Mouse (Mus musculus): ENCODE results near the gene Ldlrap1. TPM values are rescaled to one million over a fixed set of nuclear protein-coding genes. Genes with fewer than 3 reads are reported as not detected.

The Ldlrap1 gene
- polyA plus RNA-seq, 1 experiment from 2014 or later, result 15.4 TPM

GRCm38 (mm10) chr4:134779136-134779934 lies 11.5 kb upstream of the Ldlrap1 start:
- Histone ChIP-seq H3K36me3 (replicated peaks; ENCODE audit: insufficient read depth, low read length) (no peaks in the 10 kb centered on the region), H3K9ac (replicated peaks) (no peak overlapping the region), H3K27me3 (ENCODE audit: insufficient read depth, low read length) (no peaks in the 10 kb centered on the region), H3K27ac (ENCODE audit: low read depth) (0 out of 2 replicates have a peak overlapping the region, but pooled peaks have one; percentile 22), H3K4me1 (ENCODE audit: insufficient read depth) (peaks cover 15% of the 10 kb centered on the region), H3K9me3 (ENCODE audit: low read length) (no peaks in the 10 kb centered on the region), H3K4me3 (ENCODE audit: low read depth, low read length) (no peak overlapping the region), H3K4me2 (ENCODE audit: low read depth, low read length) (peak overlapping the region; percentile 18; the same call in 1 of the 2 replicates)
- TF ChIP-seq EP300 (IDR thresholded peaks at IDR 0.05; ENCODE audit: low read depth) (peak; percentile 32; the same call in 1 of the 2 replicates), CTCF (IDR thresholded peaks at IDR 0.05; ENCODE audit: low read depth) (no peak)
- WGBS (ENCODE audit: insufficient replicate concordance), result 23% methylated on average over 14 of the region's 14 CpGs
- DNase-seq, result peak; percentile 51
- peak; percentile 69 for ATAC-seq

GRCm38 (mm10) chr4:134776246-134776645 lies 8.4 kb upstream of the Ldlrap1 start:
- no peak for ATAC-seq

GRCm38 (mm10) chr4:134775234-134775944 lies 7.6 kb upstream of the Ldlrap1 start:
- Histone ChIP-seq H3K4me1 (ENCODE audit: insufficient read depth) (peaks cover 22% of the 10 kb centered on the region), H3K4me2 (ENCODE audit: low read depth, low read length) (no peak overlapping the region), H3K27ac (ENCODE audit: low read depth) (no peak overlapping the region), H3K4me3 (ENCODE audit: low read depth, low read length) (no peak overlapping the region), H3K9ac (replicated peaks) (no peak overlapping the region), H3K36me3 (replicated peaks; ENCODE audit: insufficient read depth, low read length) (no peaks in the 10 kb centered on the region), H3K9me3 (ENCODE audit: low read length) (no peaks in the 10 kb centered on the region), H3K27me3 (ENCODE audit: insufficient read depth, low read length) (no peaks in the 10 kb centered on the region)
- no peak for TF ChIP-seq CTCF (IDR thresholded peaks at IDR 0.05; ENCODE audit: low read depth)
- no peak for TF ChIP-seq EP300 (IDR thresholded peaks at IDR 0.05; ENCODE audit: low read depth)
- no peak for DNase-seq
- no peak for ATAC-seq
- WGBS (ENCODE audit: insufficient replicate concordance), result 73% methylated on average over 14 of the region's 14 CpGs

More at GRCm38 (mm10) chr4:134776246-134776645, 8.4 kb upstream of the Ldlrap1 start:
- no peaks in the 10 kb centered on the region for H3K9me3 ChIP-seq (ENCODE audit: low read length)
- no peak overlapping the region for H3K4me3 ChIP-seq (ENCODE audit: low read depth, low read length)
- no peak overlapping the region for H3K27ac ChIP-seq (ENCODE audit: low read depth)
- no peaks in the 10 kb centered on the region for H3K27me3 ChIP-seq (ENCODE audit: insufficient read depth, low read length)
- H3K36me3 ChIP-seq (replicated peaks; ENCODE audit: insufficient read depth, low read length), result no peaks in the 10 kb centered on the region
- H3K9ac ChIP-seq (replicated peaks), result no peak overlapping the region
- no peak for TF ChIP-seq CTCF (IDR thresholded peaks at IDR 0.05; ENCODE audit: low read depth)
- no peak for TF ChIP-seq EP300 (IDR thresholded peaks at IDR 0.05; ENCODE audit: low read depth)
- peaks cover 22% of the 10 kb centered on the region for H3K4me1 ChIP-seq (ENCODE audit: insufficient read depth)
- no peak for DNase-seq
- WGBS (ENCODE audit: insufficient replicate concordance), result 77% methylated on average over 7 of the region's 7 CpGs
- H3K4me2 ChIP-seq (ENCODE audit: low read depth, low read length), result no peak overlapping the region

GRCm38 (mm10) chr4:134774126-134774525 lies 6.3 kb upstream of the Ldlrap1 start:
- H3K27me3 ChIP-seq (ENCODE audit: insufficient read depth, low read length), result no peaks in the 10 kb centered on the region
- peaks cover 17% of the 10 kb centered on the region for H3K4me1 ChIP-seq (ENCODE audit: insufficient read depth)
- TF ChIP-seq EP300 (IDR thresholded peaks at IDR 0.05; ENCODE audit: low read depth) (no peak), CTCF (IDR thresholded peaks at IDR 0.05; ENCODE audit: low read depth) (no peak)
- ATAC-seq, result no peak
- H3K36me3 ChIP-seq (replicated peaks; ENCODE audit: insufficient read depth, low read length), result no peaks in the 10 kb centered on the region
- no peak for DNase-seq
- no peak overlapping the region for H3K4me2 ChIP-seq (ENCODE audit: low read depth, low read length)
- 51% methylated on average over 6 of the region's 6 CpGs for WGBS (ENCODE audit: insufficient replicate concordance)
- no peak overlapping the region for H3K4me3 ChIP-seq (ENCODE audit: low read depth, low read length)
- H3K27ac ChIP-seq (ENCODE audit: low read depth), result no peak overlapping the region
- no peaks in the 10 kb centered on the region for H3K9me3 ChIP-seq (ENCODE audit: low read length)
- H3K9ac ChIP-seq (replicated peaks), result no peak overlapping the region

GRCm38 (mm10) chr4:134772805-134773674 lies 5.2 kb upstream of the Ldlrap1 start:
- WGBS (ENCODE audit: insufficient replicate concordance), result 24% methylated on average over 4 of the region's 4 CpGs

More at GRCm38 (mm10) chr4:134772805-134773674, 5.2 kb upstream of the Ldlrap1 start:
- peak; percentile 48 for DNase-seq
- no peak for TF ChIP-seq CTCF (IDR thresholded peaks at IDR 0.05; ENCODE audit: low read depth)
- TF ChIP-seq EP300 (IDR thresholded peaks at IDR 0.05; ENCODE audit: low read depth), result no peak
- Histone ChIP-seq H3K4me1 (ENCODE audit: insufficient read depth) (peaks cover 22% of the 10 kb centered on the region), H3K9ac (replicated peaks) (no peak overlapping the region), H3K36me3 (replicated peaks; ENCODE audit: insufficient read depth, low read length) (no peaks in the 10 kb centered on the region), H3K9me3 (ENCODE audit: low read length) (no peaks in the 10 kb centered on the region), H3K4me2 (ENCODE audit: low read depth, low read length) (0 out of 2 replicates have a peak overlapping the region, but pooled peaks have one; percentile 20), H3K27ac (ENCODE audit: low read depth) (peak overlapping the region; percentile 60), H3K27me3 (ENCODE audit: insufficient read depth, low read length) (no peaks in the 10 kb centered on the region), H3K4me3 (ENCODE audit: low read depth, low read length) (no peak overlapping the region)
- peak; percentile 63 for ATAC-seq

Measured in liver, postnatal 0 days (tissue).